Mouse (Mus musculus) lung, adult 2 months (tissue): ENCODE measurements at regions not wholly inside any gene's neighbourhood (a gene's known extent, or its start where the extent isn't known, plus 50 kb on each side); places are given as distances from the start of the nearest gene placed in this dataset.

ENCODE experiments used
- CTCF ChIP-seq: fragments of 200-500 bp; IDR thresholded peaks from 2 replicates; pipeline ENCODE4 v1.5.1; 2011; ENCODE audit warnings: mild to moderate bottlenecking, low read length, control low read depth; ENCODE audit not compliant: insufficient read depth
- POLR2A ChIP-seq: fragments of 200-500 bp; IDR thresholded peaks from 2 replicates; pipeline ENCODE4 v1.6.1; 2011; ENCODE audit warnings: low read depth, mild to moderate bottlenecking, control low read depth, low read length, borderline replicate concordance; ENCODE audit errors: extremely low read depth

GRCm38 (mm10) chr5:102311570-102311969, 169.6 kb upstream of the Arhgap24 start:
- TF ChIP-seq CTCF = no peak
- no peak for TF ChIP-seq POLR2A
